Mouse (Mus musculus) midbrain, embryonic 13.5 days (tissue): ENCODE results near the gene Srsf1. TPM values are rescaled to one million over a fixed set of nuclear protein-coding genes. Genes with fewer than 3 reads are reported as not detected.
A peak's percentile ranks its signal among the peaks of the same experiment; 100 is the strongest.

Experiments used
- ATAC-seq: fragments of 200-750 bp; cut with Nextera tagmentation; 2 replicates; pipeline ENCODE4 v1.8.0; 2017; ENCODE audit warnings: mild to moderate bottlenecking, moderate TSS enrichment, moderate library complexity
- H3K27ac ChIP-seq: fragments of 300-500 bp; sonication (generic); 2 replicates; pipeline ENCODE4 v1.5.1; 2015; ENCODE audit warnings: inconsistent platforms, mild to moderate bottlenecking, moderate library complexity
- H3K27me3 ChIP-seq: fragments of 300-500 bp; sonication (generic); 2 replicates; pipeline ENCODE4 v1.6.1; 2015; ENCODE audit warnings: mild to moderate bottlenecking, inconsistent platforms
- H3K36me3 ChIP-seq: fragments of 300-500 bp; sonication (generic); 2 replicates; pipeline ENCODE4 v1.6.1; 2015; ENCODE audit warnings: mild to moderate bottlenecking, inconsistent platforms
- H3K4me1 ChIP-seq: fragments of 300-500 bp; sonication (generic); replicated peaks from 2 replicates; pipeline ENCODE4 v1.6.1; 2015; ENCODE audit warnings: inconsistent platforms
- H3K4me2 ChIP-seq: fragments of 300-500 bp; sonication (generic); replicated peaks from 2 replicates; pipeline ENCODE4 v1.6.1; 2015; ENCODE audit warnings: moderate library complexity, mild to moderate bottlenecking, inconsistent platforms
- H3K4me3 ChIP-seq: fragments of 300-500 bp; sonication (generic); replicated peaks from 2 replicates; pipeline ENCODE4 v1.5.1; 2015; ENCODE audit warnings: mild to moderate bottlenecking, inconsistent platforms
- H3K9ac ChIP-seq: fragments of 300-500 bp; sonication (generic); replicated peaks from 2 replicates; pipeline ENCODE4 v1.6.1; 2015; ENCODE audit warnings: mild to moderate bottlenecking, inconsistent platforms
- H3K9me3 ChIP-seq: fragments of 300-500 bp; sonication (generic); 2 replicates; pipeline ENCODE4 v1.6.1; 2016; ENCODE audit warnings: mild to moderate bottlenecking, inconsistent platforms
- WGBS: fragments of 180-500 bp; shearing (Covaris S2); methylation state at CpG from one replicate; pipeline ENCODE4 v1.1.7; 2015; 5-methylcytosine and 5-hydroxymethylcytosine counted together
- polyA plus RNA-seq: library from polyadenylated mRNA; unstranded; fragments of >200 nt; fragmentation: Nextera tagmentation; extraction: Ambion mirVana; gene quantifications from 2 replicates; pipeline ENCODE4 v1.2.1, GENCODE M21; 2015

Gene Srsf1
- polyA plus RNA-seq, 1 experiment from 2014 or later, result 341 TPM

- H3K4me1 ChIP-seq, result no peaks in the 10 kb centered on the region
- H3K36me3 ChIP-seq, result no peaks in the 10 kb centered on the region
- ATAC-seq, result no peak
- 87% methylated on average over 6 of the region's 6 CpGs for WGBS
- H3K4me2 ChIP-seq, result no peak overlapping the region
- no peaks in the 10 kb centered on the region for H3K9me3 ChIP-seq
- no peak overlapping the region for H3K27ac ChIP-seq
- no peaks in the 10 kb centered on the region for H3K27me3 ChIP-seq
- no peak overlapping the region for H3K4me3 ChIP-seq
- H3K9ac ChIP-seq, result no peak overlapping the region
Observed at GRCm38 (mm10) chr11:88015795-88016194, 31.4 kb upstream of the Srsf1 start.

GRCm38 (mm10) chr11:88023933-88024332 lies 23.2 kb upstream of the Srsf1 start:
- ATAC-seq, result no peak
- Histone ChIP-seq H3K4me2 (no peak overlapping the region), H3K9me3 (no peaks in the 10 kb centered on the region), H3K27me3 (no peaks in the 10 kb centered on the region), H3K36me3 (no peaks in the 10 kb centered on the region), H3K9ac (no peak overlapping the region), H3K4me1 (peaks cover 14% of the 10 kb centered on the region; the same call in 1 of the 2 replicates), H3K27ac (no peak overlapping the region), H3K4me3 (no peak overlapping the region)
- WGBS, result 96% methylated on average over 2 of the region's 2 CpGs

GRCm38 (mm10) chr11:88027391-88028035 lies 19.7 kb upstream of the Srsf1 start:
- peak overlapping the region; percentile 6; the same call in 1 of the 2 replicates for H3K27ac ChIP-seq
- no peak overlapping the region for H3K9ac ChIP-seq
- no peak for ATAC-seq
- peaks cover 14% of the 10 kb centered on the region; the same call in 1 of the 2 replicates for H3K4me1 ChIP-seq
- no peaks in the 10 kb centered on the region for H3K36me3 ChIP-seq
- WGBS, result 45% methylated on average over 9 of the region's 9 CpGs
- H3K4me2 ChIP-seq, result no peak overlapping the region
- H3K9me3 ChIP-seq, result no peaks in the 10 kb centered on the region
- no peaks in the 10 kb centered on the region for H3K27me3 ChIP-seq
- H3K4me3 ChIP-seq, result no peak overlapping the region

- 0 out of 2 replicates have a peak, but pooled peaks have one; percentile 43 for ATAC-seq
- H3K27ac ChIP-seq, result no peak overlapping the region
- 9% methylated on average over 16 of the region's 16 CpGs for WGBS
Observed at GRCm38 (mm10) chr11:88028193-88028684, 18.9 kb upstream of the Srsf1 start.

GRCm38 (mm10) chr11:88030219-88030618 lies 17.0 kb upstream of the Srsf1 start:
- Histone ChIP-seq H3K27ac (no peak overlapping the region), H3K36me3 (no peaks in the 10 kb centered on the region; the same call in 1 of the 2 replicates), H3K4me3 (no peak overlapping the region), H3K4me2 (no peak overlapping the region), H3K4me1 (peaks cover 14% of the 10 kb centered on the region; the same call in 1 of the 2 replicates), H3K9me3 (no peaks in the 10 kb centered on the region), H3K9ac (no peak overlapping the region), H3K27me3 (no peaks in the 10 kb centered on the region)
- 95% methylated on average over 7 of the region's 7 CpGs for WGBS
- no peak for ATAC-seq

More at GRCm38 (mm10) chr11:88028193-88028684, 18.9 kb upstream of the Srsf1 start:
- no peak overlapping the region for H3K4me3 ChIP-seq
- no peaks in the 10 kb centered on the region for H3K27me3 ChIP-seq
- peaks cover 14% of the 10 kb centered on the region; the same call in 1 of the 2 replicates for H3K4me1 ChIP-seq
- H3K9me3 ChIP-seq, result no peaks in the 10 kb centered on the region
- H3K4me2 ChIP-seq, result no peak overlapping the region
- 0 out of 2 replicates have a peak overlapping the region, but pooled peaks have one; percentile 10 for H3K9ac ChIP-seq
- no peaks in the 10 kb centered on the region for H3K36me3 ChIP-seq

DNA sequence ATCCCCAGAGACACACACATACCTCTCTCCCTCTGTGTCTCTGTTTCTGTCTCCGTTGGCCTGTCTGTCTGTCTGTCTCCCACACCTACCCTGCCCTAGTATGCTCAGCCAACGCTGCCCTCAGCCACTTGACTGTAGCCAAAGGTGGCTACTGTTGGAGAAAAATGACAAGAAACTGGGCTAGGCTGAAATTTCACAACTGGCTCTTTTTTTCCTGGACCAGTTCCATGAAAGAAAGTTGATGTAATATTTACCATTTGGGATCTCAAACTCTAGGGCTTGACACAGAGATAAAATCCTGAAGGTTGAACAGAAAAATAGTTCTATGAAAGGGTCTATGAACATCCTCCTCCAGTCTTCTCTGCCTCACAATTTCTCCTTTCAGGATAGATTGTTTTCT lies 16.3 kb upstream of the Srsf1 start:
- H3K9me3 ChIP-seq, result no peaks in the 10 kb centered on the region
- H3K4me2 ChIP-seq, result no peak overlapping the region
- ATAC-seq, result no peak
- no peaks in the 10 kb centered on the region; the same call in 1 of the 2 replicates for H3K36me3 ChIP-seq
- peaks cover 14% of the 10 kb centered on the region; the same call in 1 of the 2 replicates for H3K4me1 ChIP-seq
- WGBS, result 85% methylated on average over 2 of the region's 2 CpGs
- no peak overlapping the region for H3K27ac ChIP-seq
- no peaks in the 10 kb centered on the region for H3K27me3 ChIP-seq
- no peak overlapping the region for H3K9ac ChIP-seq
- no peak overlapping the region for H3K4me3 ChIP-seq

- ATAC-seq, result no peak
- Histone ChIP-seq H3K27ac (no peak overlapping the region), H3K4me3 (no peak overlapping the region), H3K4me2 (no peak overlapping the region), H3K36me3 (no peaks in the 10 kb centered on the region; the same call in 1 of the 2 replicates), H3K9ac (no peak overlapping the region), H3K27me3 (no peaks in the 10 kb centered on the region), H3K4me1 (peaks cover 14% of the 10 kb centered on the region; the same call in 1 of the 2 replicates), H3K9me3 (no peaks in the 10 kb centered on the region)
- WGBS, result 88% methylated on average over 5 of the region's 5 CpGs
Observed at GRCm38 (mm10) chr11:88031753-88032152, 15.4 kb upstream of the Srsf1 start.

- H3K4me3 ChIP-seq, result no peak overlapping the region
- no peaks in the 10 kb centered on the region for H3K27me3 ChIP-seq
- no peaks in the 10 kb centered on the region for H3K4me1 ChIP-seq
- no peak overlapping the region for H3K9ac ChIP-seq
- H3K36me3 ChIP-seq, result peaks cover 4% of the 10 kb centered on the region; the same call in 1 of the 2 replicates
- no peaks in the 10 kb centered on the region for H3K9me3 ChIP-seq
- ATAC-seq, result no peak
- no peak overlapping the region for H3K4me2 ChIP-seq
- no peak overlapping the region for H3K27ac ChIP-seq
- WGBS, result 72% methylated on average over 7 of the region's 7 CpGs
Observed at GRCm38 (mm10) chr11:88035970-88036369, 11.2 kb upstream of the Srsf1 start.

DNA sequence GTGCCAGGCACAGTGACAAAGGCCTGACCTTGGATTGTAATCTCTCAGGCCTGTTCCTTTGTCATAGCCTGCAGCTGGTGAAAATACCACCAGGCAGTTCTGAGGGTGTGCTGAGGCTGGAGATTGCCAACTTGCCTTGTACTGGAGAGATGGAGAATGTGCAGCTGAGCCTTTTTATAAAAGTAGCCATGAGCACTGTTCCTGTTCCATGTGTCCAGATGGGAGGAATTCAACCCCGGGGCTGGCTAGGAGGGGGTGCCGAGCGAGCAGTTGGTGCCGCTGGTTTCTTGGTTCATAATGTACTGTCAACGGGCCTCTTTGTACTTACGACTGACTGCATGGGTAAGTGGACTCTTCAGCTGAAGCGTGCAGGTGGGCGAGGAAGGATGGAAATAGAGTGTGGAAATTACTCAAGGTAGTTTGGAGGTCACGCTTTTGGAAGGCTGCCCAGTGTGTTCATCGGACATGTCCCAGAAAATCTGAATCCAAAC lies 10.4 kb upstream of the Srsf1 start:
- Histone ChIP-seq H3K27ac (0 out of 2 replicates have a peak overlapping the region, but pooled peaks have one; percentile 4), H3K36me3 (peaks cover 4% of the 10 kb centered on the region; the same call in 1 of the 2 replicates), H3K4me2 (no peak overlapping the region), H3K27me3 (no peaks in the 10 kb centered on the region), H3K4me3 (no peak overlapping the region), H3K9ac (no peak overlapping the region), H3K4me1 (no peaks in the 10 kb centered on the region), H3K9me3 (no peaks in the 10 kb centered on the region)
- WGBS, result 82% methylated on average over 10 of the region's 10 CpGs
- no peak for ATAC-seq

DNA sequence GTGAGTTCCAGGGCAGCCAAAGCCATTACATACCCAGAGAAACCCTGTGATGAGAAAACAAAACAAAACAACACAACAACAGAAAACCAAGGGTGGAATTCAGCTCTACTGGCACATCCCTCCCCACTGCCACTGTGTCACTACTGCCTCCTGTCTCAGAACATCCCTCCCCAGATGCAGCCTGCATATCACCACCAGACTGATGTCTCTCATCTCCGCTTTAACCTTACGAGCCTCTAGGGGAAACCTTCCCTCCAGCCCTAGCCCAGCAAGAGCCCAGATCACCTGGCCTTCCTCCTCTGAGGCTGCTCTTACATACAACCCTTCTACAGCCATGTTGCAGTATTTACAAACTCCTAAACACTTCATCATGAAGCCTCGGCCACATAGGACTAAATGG lies 9.8 kb upstream of the Srsf1 start:
- Histone ChIP-seq H3K27ac (0 out of 2 replicates have a peak overlapping the region, but pooled peaks have one; percentile 4), H3K36me3 (peaks cover 4% of the 10 kb centered on the region; the same call in 1 of the 2 replicates), H3K4me2 (no peak overlapping the region), H3K4me1 (no peaks in the 10 kb centered on the region), H3K27me3 (no peaks in the 10 kb centered on the region), H3K9ac (no peak overlapping the region), H3K9me3 (no peaks in the 10 kb centered on the region), H3K4me3 (no peak overlapping the region)
- no peak for ATAC-seq
- WGBS, result 79% methylated on average over 3 of the region's 3 CpGs

DNA sequence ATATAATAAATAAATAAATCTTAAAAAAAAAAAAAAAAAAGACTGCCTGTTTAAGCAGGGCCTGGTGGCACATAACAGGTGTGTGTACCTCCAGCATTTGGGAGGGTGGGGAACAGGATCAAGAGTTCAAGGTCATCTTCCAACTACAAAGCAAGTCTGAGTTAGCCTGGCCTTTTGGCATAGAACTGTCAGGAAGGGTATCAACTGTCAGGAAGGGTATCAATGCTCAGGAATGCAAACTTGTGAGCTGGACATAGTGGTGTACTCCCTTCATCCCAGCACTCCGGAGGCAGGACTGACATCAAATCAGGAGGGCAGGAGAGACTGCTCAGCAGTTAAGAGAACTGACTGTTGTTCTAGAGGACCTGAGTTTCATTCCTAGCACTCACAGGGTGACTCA lies 8.1 kb upstream of the Srsf1 start:
- Histone ChIP-seq H3K36me3 (peaks cover 4% of the 10 kb centered on the region; the same call in 1 of the 2 replicates), H3K4me2 (no peak overlapping the region), H3K4me3 (no peak overlapping the region), H3K27ac (no peak overlapping the region), H3K27me3 (no peaks in the 10 kb centered on the region), H3K9me3 (no peaks in the 10 kb centered on the region), H3K9ac (no peak overlapping the region), H3K4me1 (no peaks in the 10 kb centered on the region)
- WGBS, result 100% methylated on average over 1 of the region's 1 CpGs
- no peak for ATAC-seq

DNA sequence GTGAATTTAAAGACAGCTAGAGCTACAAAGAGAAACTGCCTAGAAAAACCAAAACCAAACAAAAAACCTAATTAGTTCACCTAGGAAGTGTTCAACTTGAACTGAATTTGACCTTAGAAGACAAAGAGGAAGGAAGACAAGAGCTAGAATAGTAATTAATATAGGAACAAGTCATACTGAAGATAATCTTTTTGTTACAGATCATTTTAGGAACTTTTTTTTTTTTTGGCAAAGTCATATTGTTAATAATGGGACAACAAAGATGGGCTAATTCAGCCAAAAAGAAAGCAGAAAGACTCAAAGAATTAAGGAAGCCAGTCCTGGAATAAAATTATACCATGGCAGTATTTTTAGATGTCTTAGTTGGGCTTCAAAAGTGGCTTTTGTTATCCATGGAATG lies 2.9 kb upstream of the Srsf1 start:
- Histone ChIP-seq H3K4me2 (no peak overlapping the region), H3K27me3 (no peaks in the 10 kb centered on the region), H3K9me3 (no peaks in the 10 kb centered on the region), H3K36me3 (peaks cover 5% of the 10 kb centered on the region), H3K27ac (no peak overlapping the region), H3K9ac (no peak overlapping the region), H3K4me3 (no peak overlapping the region), H3K4me1 (peaks cover 19% of the 10 kb centered on the region)
- no peak for ATAC-seq
